Mouse (Mus musculus): ENCODE data around the gene Fam168b.

DNA sequence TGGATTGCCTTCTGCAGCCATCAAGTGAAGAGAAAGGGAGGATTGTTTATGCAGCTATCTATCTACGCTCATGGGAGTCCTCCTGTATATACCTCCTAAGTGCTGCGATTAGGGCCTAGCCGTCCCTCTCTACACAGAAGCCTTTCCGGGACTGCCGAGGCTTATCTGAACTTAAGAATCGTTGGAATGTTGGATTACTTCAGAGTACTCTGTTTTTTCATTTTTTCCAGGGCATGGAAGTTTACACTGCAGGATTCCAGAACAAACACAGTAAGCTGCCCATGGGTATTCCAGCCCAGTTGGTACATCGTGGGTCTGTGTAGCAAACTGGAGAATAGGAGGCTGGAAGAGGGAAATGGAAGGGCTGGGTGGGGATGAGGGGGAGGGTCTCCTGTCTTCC is 21.4 kb upstream of the Fam168b start:
- TF ChIP-seq CTCF (IDR thresholded peaks at IDR 0.05; ENCODE audit: borderline replicate concordance, extremely low read depth, insufficient read depth, insufficient read length) (no peak), POLR2A (IDR thresholded peaks at IDR 0.05; ENCODE audit: borderline replicate concordance, extremely low read depth, insufficient read depth, insufficient read length, poor library complexity, severe bottlenecking) (no peak)

All from brain, embryonic 14.5 days (tissue).